10 mouse cellular contexts compared by ENCODE assay signal in the genomic region with DNA sequence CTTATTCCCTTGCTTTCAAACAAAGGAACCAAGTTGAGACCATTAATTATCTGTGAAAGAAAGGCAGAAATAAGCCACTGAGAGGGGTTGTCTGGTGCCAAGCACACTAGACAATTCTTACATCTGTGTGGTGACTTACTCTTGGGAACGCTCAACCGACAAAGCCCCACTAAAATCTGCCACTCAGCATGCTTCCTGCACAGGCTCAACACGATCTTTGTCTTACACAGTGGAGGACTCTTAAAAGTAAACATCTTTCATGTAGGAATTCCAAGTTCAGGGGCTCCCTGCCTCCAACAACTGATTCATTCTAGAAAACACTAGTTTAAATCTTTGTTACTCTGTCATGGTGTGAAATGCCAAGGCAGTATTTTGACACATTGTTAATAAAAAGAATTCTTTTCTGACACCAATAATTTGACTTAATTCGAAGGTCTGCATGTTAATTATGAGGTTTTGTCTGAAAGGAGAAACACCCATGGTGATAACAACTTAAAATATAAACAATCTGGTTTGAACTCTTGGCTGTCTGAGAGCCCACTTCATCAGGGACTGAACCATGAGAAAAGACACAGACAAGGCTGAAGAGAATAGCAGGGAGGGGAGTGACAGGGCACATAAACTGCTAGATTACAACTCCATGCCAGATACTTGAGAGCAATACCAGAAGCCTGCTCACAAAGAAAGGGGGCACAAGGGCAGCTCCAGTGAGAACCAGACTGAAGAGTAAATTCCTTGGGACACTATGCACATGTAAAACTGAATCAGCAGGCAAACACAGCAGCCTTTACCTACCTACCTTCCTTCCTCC. TPM values are rescaled to one million over a fixed set of nuclear protein-coding genes. Genes with fewer than 3 reads are reported as not detected.
DNase-seq lines count a peak whose midpoint lies in the region; ATAC-seq and TF ChIP-seq lines count a peak whose summit lies in the region.
"Had no signal": no experiment of that assay in that cellular context is flagged by ENCODE, and none has a peak within 500 bp of the region (broad histone marks: within the 10 kb centered on the region; RNA-seq: fewer than 3 reads in every experiment).

No protein-coding gene starts in this region.

- ATAC-seq in kidney, embryonic 15.5 days (replicated peaks; ENCODE audit: low FRiP score) = 0 out of 2 replicates have a peak, but pooled peaks have one; percentile 12
- ATAC-seq in embryonic facial prominence, embryonic 14.5 days (ENCODE audit: low read depth) = no peak
- ATAC-seq in midbrain, embryonic 12.5 days (ENCODE audit: low FRiP score, low read depth) = peak; percentile 50; the same call in 1 of the 2 replicates
- ATAC-seq in monocyte, adult 5-6 weeks (replicated peaks; ENCODE audit: insufficient number of reproducible peaks, low FRiP score, low TSS enrichment, poor library complexity, severe bottlenecking) = no peak

- H3K27me3 ChIP-seq in kidney, embryonic 15.5 days = no peaks in the 10 kb centered on the region
- H3K27me3 ChIP-seq in embryonic facial prominence, embryonic 14.5 days (replicated peaks; ENCODE audit: control insufficient read depth, insufficient read depth, low read length) = no peaks in the 10 kb centered on the region
- H3K27me3 ChIP-seq in midbrain, embryonic 12.5 days = no peaks in the 10 kb centered on the region
- H3K27me3 ChIP-seq: limb, embryonic 13.5 days had no signal

- H3K4me3 ChIP-seq in kidney, embryonic 15.5 days (replicated peaks) = no peak overlapping the region
- H3K4me3 ChIP-seq in embryonic facial prominence, embryonic 14.5 days (ENCODE audit: low read depth, low read length) = no peak overlapping the region
- H3K4me3 ChIP-seq in midbrain, embryonic 12.5 days = no peak overlapping the region
- H3K4me3 ChIP-seq: limb, embryonic 13.5 days had no signal

- 31% methylated on average over 4 of the region's 4 CpGs for WGBS in kidney, embryonic 15.5 days
- 16% methylated on average over 4 of the region's 4 CpGs for whole genome bisulfite sequencing in embryonic facial prominence, embryonic 14.5 days
- 33% methylated on average over 4 of the region's 4 CpGs for WGBS in midbrain, embryonic 12.5 days

- H3K27ac ChIP-seq in kidney, embryonic 15.5 days = no peak overlapping the region
- no peak overlapping the region for H3K27ac ChIP-seq in embryonic facial prominence, embryonic 14.5 days (replicated peaks; ENCODE audit: low read depth, low read length)
- H3K27ac ChIP-seq in midbrain, embryonic 12.5 days (replicated peaks) = no peak overlapping the region
- H3K27ac ChIP-seq: limb, embryonic 13.5 days had no signal

- no peak overlapping the region for H3K4me2 ChIP-seq in kidney, embryonic 15.5 days
- H3K4me2 ChIP-seq in embryonic facial prominence, embryonic 14.5 days (ENCODE audit: low read depth, low read length) = no peak overlapping the region
- H3K4me2 ChIP-seq in midbrain, embryonic 12.5 days (replicated peaks) = no peak overlapping the region
- H3K4me2 ChIP-seq: limb, embryonic 13.5 days had no signal

- DNase-seq in kidney, postnatal 25 days = no peak
- DNase-seq in brain, embryonic 14.5 days (ENCODE audit: low read depth) = peak; percentile 80
- peak; percentile 45 for DNase-seq in embryonic facial prominence, embryonic 14.5 days (ENCODE audit: low spot score)
- DNase-seq in ovary, adult 18-20 months (ENCODE audit: low spot score) = no peak
- DNase-seq: cerebellum, postnatal 36 days had no signal

- TF ChIP-seq POLR2A in brain, embryonic 14.5 days (IDR thresholded peaks at IDR 0.05; ENCODE audit: borderline replicate concordance, extremely low read depth, insufficient read depth, insufficient read length, poor library complexity, severe bottlenecking) = no peak

- H3K36me3 ChIP-seq in kidney, embryonic 15.5 days = no peaks in the 10 kb centered on the region
- H3K36me3 ChIP-seq in embryonic facial prominence, embryonic 14.5 days (ENCODE audit: control insufficient read depth, insufficient read depth, low read length) = no peaks in the 10 kb centered on the region
- H3K36me3 ChIP-seq in midbrain, embryonic 12.5 days = no peaks in the 10 kb centered on the region
- H3K36me3 ChIP-seq: limb, embryonic 13.5 days had no signal

- H3K9ac ChIP-seq in kidney, embryonic 15.5 days = no peak overlapping the region
- no peak overlapping the region for H3K9ac ChIP-seq in embryonic facial prominence, embryonic 14.5 days (ENCODE audit: low read depth, low read length)
- no peak overlapping the region for H3K9ac ChIP-seq in midbrain, embryonic 12.5 days (replicated peaks)
- H3K9ac ChIP-seq: limb, embryonic 13.5 days had no signal

- no peak for TF ChIP-seq CTCF in brain, embryonic 14.5 days (IDR thresholded peaks at IDR 0.05; ENCODE audit: borderline replicate concordance, extremely low read depth, insufficient read depth, insufficient read length)

- peaks cover 11% of the 10 kb centered on the region for H3K4me1 ChIP-seq in kidney, embryonic 15.5 days
- H3K4me1 ChIP-seq in embryonic facial prominence, embryonic 14.5 days (ENCODE audit: control insufficient read depth, insufficient read depth, low read length) = peaks cover 13% of the 10 kb centered on the region
- peaks cover 11% of the 10 kb centered on the region; the same call in 1 of the 2 replicates for H3K4me1 ChIP-seq in midbrain, embryonic 12.5 days

- no peaks in the 10 kb centered on the region for H3K9me3 ChIP-seq in kidney, embryonic 15.5 days (replicated peaks)
- no peaks in the 10 kb centered on the region for H3K9me3 ChIP-seq in embryonic facial prominence, embryonic 14.5 days (ENCODE audit: control insufficient read depth, low read length)
- H3K9me3 ChIP-seq in midbrain, embryonic 12.5 days = no peaks in the 10 kb centered on the region
- H3K9me3 ChIP-seq: limb, embryonic 13.5 days had no signal

RNA-seq across cellular contexts. Expression of a gene that starts 34.3 kb away (rescaled TPM):
- polyA plus RNA-seq in kidney, embryonic 15.5 days (2015; fragmentation: Nextera tagmentation; extraction: Ambion mirVana) = 7.7 and 10.4 TPM in 2 replicates
- 6.4 and 13.8 TPM in 2 replicates for polyA plus RNA-seq in brain, embryonic 14.5 days (2012; rRNA removed)
- 54.6 and 62.0 TPM in 2 replicates for polyA plus RNA-seq in embryonic facial prominence, embryonic 14.5 days (2014; fragmentation: Nextera tagmentation; extraction: Ambion mirVana)
- polyA plus RNA-seq in midbrain, embryonic 12.5 days (2016; fragmentation: Nextera tagmentation; extraction: Ambion mirVana) = 2.9 and 4.0 TPM in 2 replicates
- not detected in 3 replicates for total RNA-seq in monocyte, adult 5-6 weeks (2017)
- total RNA-seq: MEL had no signal

Comparison
In these comparisons a context has a peak if more than half of its experiments do, and no peak if none do; other contexts are left out.
1. ATAC-seq: peak in kidney, embryonic 15.5 days (single experiment) and midbrain, embryonic 12.5 days (single experiment); none in embryonic facial prominence, embryonic 14.5 days (single experiment) and monocyte, adult 5-6 weeks (single experiment).
2. DNase-seq: peak in brain, embryonic 14.5 days (single experiment) and embryonic facial prominence, embryonic 14.5 days (single experiment); none in kidney, postnatal 25 days (0 of 2) and ovary, adult 18-20 months (single experiment).